Mouse (Mus musculus) B cell, adult 2 months (primary cell): ENCODE measurements around the gene Rasl2-9.
"Not testable (repeated sequence)": the region's sequence is repeated elsewhere in the genome, so short reads cannot be mapped to it uniquely, and the experiment has no call there.

Experiments used
- DNase-seq, 2 experiments: peaks; one replicate each; pipeline ENCODE4 v3.0.0; 2022

Gene Rasl2-9

GRCm38 (mm10) chr7:5125549-5126406 lies at the start of gene Rasl2-9:
Gene Rasl2-9 (minus strand): TSS chr7:5125950.
- DNase-seq: peak; percentile 83 to 87

- not testable (repeated sequence) for DNase-seq
These were observed 23.8 kb upstream of the Rasl2-9 start, which contains the start of gene Vmn1r55 for GRCm38 (mm10) chr7:5149570-5149969. Gene Vmn1r55 (minus strand): TSS chr7:5149670.

- no peak for DNase-seq
These were observed 672 bp downstream of the Rasl2-9 start for GRCm38 (mm10) chr7:5125078-5125477.

GRCm38 (mm10) chr7:5116850-5117249 lies 8.9 kb downstream of the Rasl2-9 start, which contains the start of gene Rfpl4:
Gene Rfpl4 (minus strand): TSS chr7:5116950.
- DNase-seq: no peak

- DNase-seq: no peak
These were observed 13.0 kb downstream of the Rasl2-9 start for GRCm38 (mm10) chr7:5112701-5113100.

GRCm38 (mm10) chr7:5109301-5109700 lies 16.4 kb downstream of the Rasl2-9 start:
- no peak for DNase-seq

- no peak for DNase-seq
These were observed 17.5 kb downstream of the Rasl2-9 start for GRCm38 (mm10) chr7:5108272-5108671.

GRCm38 (mm10) chr7:5102564-5102963 lies 23.2 kb downstream of the Rasl2-9 start:
- DNase-seq: no peak

GRCm38 (mm10) chr7:5101066-5101663 lies 24.6 kb downstream of the Rasl2-9 start:
- DNase-seq: peak; percentile 69 to 75

- no peak for DNase-seq
These were observed 26.0 kb downstream of the Rasl2-9 start for GRCm38 (mm10) chr7:5099796-5100195.

- no peak for DNase-seq
These were observed 27.0 kb downstream of the Rasl2-9 start for GRCm38 (mm10) chr7:5098769-5099168.

GRCm38 (mm10) chr7:5092831-5093510 lies 32.8 kb downstream of the Rasl2-9 start:
- no peak for DNase-seq

- no peak for DNase-seq
These were observed 33.4 kb downstream of the Rasl2-9 start for GRCm38 (mm10) chr7:5092381-5092780.

- DNase-seq: no peak
These were observed 34.6 kb downstream of the Rasl2-9 start for GRCm38 (mm10) chr7:5091008-5091728.

- no peak for DNase-seq
These were observed 35.9 kb downstream of the Rasl2-9 start for GRCm38 (mm10) chr7:5089853-5090252.

GRCm38 (mm10) chr7:5087886-5088285 lies 37.9 kb downstream of the Rasl2-9 start:
- no peak for DNase-seq

- no peak for DNase-seq
These were observed 38.8 kb downstream of the Rasl2-9 start for GRCm38 (mm10) chr7:5086921-5087440.

- no peak for DNase-seq
These were observed 40.2 kb downstream of the Rasl2-9 start for GRCm38 (mm10) chr7:5085512-5085911.

GRCm38 (mm10) chr7:5083325-5084105 lies 42.2 kb downstream of the Rasl2-9 start:
- DNase-seq: peak; percentile 71 to 78

- DNase-seq: no peak
These were observed 43.8 kb downstream of the Rasl2-9 start for GRCm38 (mm10) chr7:5081939-5082338.

- no peak for DNase-seq
These were observed 44.5 kb downstream of the Rasl2-9 start for GRCm38 (mm10) chr7:5081241-5081640.

- no peak for DNase-seq
These were observed 44.9 kb downstream of the Rasl2-9 start for GRCm38 (mm10) chr7:5080815-5081214.
